Mouse (Mus musculus) cortical plate, adult 2 months (tissue): Measurements from ENCODE around the gene Kif26a.

Experiments
- CTCF ChIP-seq: fragments of 200-500 bp; IDR thresholded peaks from 2 replicates; pipeline ENCODE4 v1.5.1; 2011; ENCODE audit warnings: mild to moderate bottlenecking, control low read depth, low read length; ENCODE audit not compliant: insufficient read depth; ENCODE audit errors: extremely low read depth
- POLR2A ChIP-seq: fragments of 200-500 bp; IDR thresholded peaks from 2 replicates; pipeline ENCODE4 v1.6.1; 2011; ENCODE audit warnings: mild to moderate bottlenecking, low read length, control low read depth; ENCODE audit not compliant: insufficient read depth; ENCODE audit errors: extremely low read depth

DNA sequence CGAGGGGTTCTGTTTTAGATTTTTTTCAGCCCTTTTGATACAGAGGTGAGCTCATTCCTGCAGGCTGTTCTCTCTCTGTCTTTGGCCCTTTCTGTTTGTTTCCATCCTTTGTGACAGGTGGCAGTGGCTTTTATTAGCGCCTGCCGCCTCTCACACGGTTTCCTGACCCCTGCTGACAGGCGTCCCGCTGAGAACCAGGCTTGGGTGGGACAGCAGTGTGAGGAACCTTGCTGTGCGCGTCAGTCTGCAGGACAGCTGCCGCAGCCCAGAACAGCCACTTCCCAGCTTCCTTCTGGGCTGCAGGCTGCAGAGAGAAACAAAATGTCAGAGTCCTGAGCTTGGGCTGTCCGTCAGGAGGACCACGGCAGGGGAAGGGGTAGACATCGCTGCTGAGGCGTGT is 49.0 kb downstream of the Kif26a start:
- TF ChIP-seq CTCF (no peak), POLR2A (no peak)
